Mouse (Mus musculus) small intestine, adult 2 months (tissue): Measurements from ENCODE around the gene Phb2. TPM values are rescaled to one million over a fixed set of nuclear protein-coding genes. Genes with fewer than 3 reads are reported as not detected.

ENCODE experiments used
- H3K27ac ChIP-seq: fragments of 200-500 bp; 2 replicates; pipeline ENCODE4 v1.5.1; 2012; ENCODE audit warnings: low read depth, low read length, control low read depth, inconsistent platforms; ENCODE audit not compliant: insufficient read depth
- H3K27me3 ChIP-seq: fragments of 200-500 bp; 2 replicates; pipeline ENCODE4 v1.6.1; 2012; ENCODE audit warnings: mild to moderate bottlenecking, moderate library complexity, low read length, inconsistent platforms; ENCODE audit not compliant: control insufficient read depth, insufficient read depth
- H3K36me3 ChIP-seq: fragments of 200-500 bp; 2 replicates; pipeline ENCODE4 v1.6.1; 2012; ENCODE audit warnings: mild to moderate bottlenecking, low read length, control low read depth, inconsistent platforms; ENCODE audit not compliant: control insufficient read depth, insufficient read depth
- H3K4me1 ChIP-seq: fragments of 200-500 bp; 2 replicates; pipeline ENCODE4 v1.6.1; 2012; ENCODE audit warnings: low read length, inconsistent platforms, mixed read lengths; ENCODE audit not compliant: control insufficient read depth, insufficient read depth, insufficient read length
- H3K4me3 ChIP-seq: fragments of 200-500 bp; 2 replicates; pipeline ENCODE4 v1.5.1; 2012; ENCODE audit warnings: low read depth, mild to moderate bottlenecking, control low read depth, inconsistent platforms, low read length, moderate library complexity
- CTCF ChIP-seq: fragments of 200-500 bp; IDR thresholded peaks from 2 replicates; pipeline ENCODE4 v1.5.1; 2012; ENCODE audit warnings: low read depth, mild to moderate bottlenecking, control low read depth, inconsistent platforms, low read length, moderate library complexity, mixed read lengths; ENCODE audit not compliant: insufficient replicate concordance, insufficient read length; ENCODE audit errors: extremely low read depth
- POLR2A ChIP-seq: fragments of 200-500 bp; IDR thresholded peaks from 2 replicates; pipeline ENCODE4 v1.6.1; 2012; ENCODE audit warnings: low read depth, mild to moderate bottlenecking, control low read depth, inconsistent platforms, low read length, moderate library complexity
- whole genome bisulfite sequencing: fragments of 180-500 bp; shearing (Covaris S2); methylation state at CpG from one replicate; pipeline ENCODE4 v1.1.7; 2018; 5-methylcytosine and 5-hydroxymethylcytosine counted together
- polyA plus RNA-seq: library from polyadenylated mRNA; depleted of rRNA; stranded (reverse); fragments of >200 nt; gene quantifications from 2 replicates; pipeline ENCODE4 v1.2.3, GENCODE M21; 2012

Gene Phb2
- polyA plus RNA-seq, 1 experiment = 122 TPM

GRCm38 (mm10) chr6:124750405-124750804, 38.3 kb downstream of the Phb2 start:
- H3K27ac ChIP-seq = no peak overlapping the region
- no peak overlapping the region for H3K4me3 ChIP-seq
- peaks cover 17% of the 10 kb centered on the region for H3K36me3 ChIP-seq
- 77% methylated on average over 8 of the region's 8 CpGs for WGBS
- no peaks in the 10 kb centered on the region for H3K27me3 ChIP-seq
- peaks cover 7% of the 10 kb centered on the region for H3K4me1 ChIP-seq
- no peak for TF ChIP-seq CTCF
- TF ChIP-seq POLR2A = no peak

GRCm38 (mm10) chr6:124753861-124754260, 41.7 kb downstream of the Phb2 start:
- H3K36me3 ChIP-seq = peaks cover 6% of the 10 kb centered on the region
- no peak overlapping the region for H3K27ac ChIP-seq
- H3K4me3 ChIP-seq = no peak overlapping the region
- H3K27me3 ChIP-seq = no peaks in the 10 kb centered on the region
- 43% methylated on average over 2 of the region's 2 CpGs for WGBS
- TF ChIP-seq POLR2A (no peak), CTCF (no peak)
- H3K4me1 ChIP-seq = peaks cover 8% of the 10 kb centered on the region

DNA sequence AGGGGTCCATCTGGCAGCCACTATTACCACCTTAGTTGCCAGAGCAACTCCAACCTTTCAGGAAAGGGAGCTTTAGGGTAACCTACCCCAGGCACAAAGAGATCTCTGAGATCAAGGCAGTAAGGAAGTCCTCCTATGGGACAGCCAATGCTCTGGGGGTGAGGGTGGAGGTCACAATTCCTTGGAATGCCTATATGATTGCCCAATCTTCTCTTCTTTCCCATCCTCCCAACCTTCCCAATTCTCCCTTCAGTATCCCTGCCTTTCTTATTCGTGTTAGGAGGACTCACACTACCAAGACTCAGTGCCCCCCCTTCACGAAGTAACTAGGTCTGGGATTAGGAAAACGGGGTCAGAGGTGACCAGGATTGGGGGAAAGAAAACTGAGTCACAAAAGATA, 43.2 kb downstream of the Phb2 start:
- WGBS = 4% methylated on average over 3 of the region's 3 CpGs
- Histone ChIP-seq H3K27ac (no peak overlapping the region), H3K36me3 (no peaks in the 10 kb centered on the region)

GRCm38 (mm10) chr6:124755831-124756595, 43.9 kb downstream of the Phb2 start, which contains the start of the genes Gm45234 and Atn1:
Gene Gm45234, minus strand, starts transcription at chr6:124756021.
Gene Atn1, minus strand, starts transcription at chr6:124756524.
- Histone ChIP-seq H3K4me3 (peak within 1 kb of the TSS; percentile 86), H3K27me3 (no peaks in the 10 kb centered on the region), H3K27ac (peak within 1 kb of the TSS; percentile 51), H3K4me1 (peaks cover 8% of the 10 kb centered on the region), H3K36me3 (no peaks in the 10 kb centered on the region)
- no peak; the same call in 1 of the 2 replicates for TF ChIP-seq POLR2A
- no peak for TF ChIP-seq CTCF
- WGBS = 1% methylated on average over 88 of the region's 100 CpGs

More for the DNA sequence above, 43.2 kb downstream of the Phb2 start:
- Histone ChIP-seq H3K27me3 (no peaks in the 10 kb centered on the region), H3K4me1 (peaks cover 8% of the 10 kb centered on the region), H3K4me3 (peak overlapping the region; percentile 86)
- TF ChIP-seq POLR2A = no peak
- no peak for TF ChIP-seq CTCF

DNA sequence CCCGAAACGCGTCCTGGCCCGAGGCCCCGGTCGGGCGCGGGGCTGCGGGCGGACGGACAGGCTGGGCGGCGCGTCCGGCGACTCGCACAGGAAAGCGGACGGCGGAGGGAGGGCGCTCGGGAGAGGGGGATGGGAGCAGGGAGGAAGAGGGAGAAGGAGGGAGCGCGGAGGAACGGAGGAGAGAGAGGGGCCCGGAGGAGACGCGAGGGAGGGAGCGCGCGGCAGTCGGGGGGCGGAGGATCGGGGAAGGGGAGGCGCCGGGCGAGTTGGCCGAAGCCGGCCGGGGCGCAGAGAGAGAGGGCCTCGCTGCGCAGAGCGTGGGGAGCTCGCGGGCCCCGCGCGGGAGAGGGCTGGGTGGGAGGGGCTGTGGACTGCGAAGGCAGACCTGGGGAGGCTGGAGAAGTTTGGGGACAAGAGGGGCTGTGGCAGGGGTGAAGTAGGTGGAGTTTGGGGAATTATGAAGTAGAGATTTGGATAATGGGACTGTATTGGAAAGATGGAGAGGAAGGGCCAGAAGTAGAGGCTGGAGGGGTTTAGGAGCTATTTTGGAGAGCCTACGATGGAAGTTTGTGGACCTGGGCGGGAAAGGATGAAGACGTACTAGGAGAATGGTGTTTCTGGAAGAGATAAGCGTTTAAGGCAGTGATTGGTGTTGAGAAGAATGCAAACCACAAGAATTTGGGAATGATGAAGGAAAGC, 44.7 kb downstream of the Phb2 start:
- 2% methylated on average over 48 of the region's 54 CpGs for WGBS
- H3K36me3 ChIP-seq = no peaks in the 10 kb centered on the region
- H3K4me3 ChIP-seq = peak overlapping the region; percentile 86
- TF ChIP-seq CTCF (no peak), POLR2A (no peak)
- H3K4me1 ChIP-seq = peaks cover 8% of the 10 kb centered on the region
- peak overlapping the region; percentile 51 for H3K27ac ChIP-seq
- no peaks in the 10 kb centered on the region for H3K27me3 ChIP-seq

GRCm38 (mm10) chr6:124757351-124757880, 45.3 kb downstream of the Phb2 start:
- 45% methylated on average over 5 of the region's 5 CpGs for WGBS
- Histone ChIP-seq H3K36me3 (no peaks in the 10 kb centered on the region), H3K4me3 (peak overlapping the region; percentile 86), H3K27me3 (no peaks in the 10 kb centered on the region), H3K27ac (peak overlapping the region; percentile 51), H3K4me1 (peaks cover 8% of the 10 kb centered on the region)
- TF ChIP-seq CTCF (no peak), POLR2A (no peak)
